8 mouse cellular contexts compared by ENCODE assay signal in genomic region chr3:88951327-88951800, GRCm38 (mm10). TPM values are rescaled to one million over a fixed set of nuclear protein-coding genes. Genes with fewer than 3 reads are reported as not detected.
DNase-seq lines count a peak whose midpoint lies in the region; TF ChIP-seq lines count a peak whose summit lies in the region.

No protein-coding gene starts in this region.

- H3K79me2 ChIP-seq in liver, adult 2 months (ENCODE audit: control insufficient read depth, insufficient read depth, low read length), result peaks cover 7% of the 10 kb centered on the region; the same call in 1 of the 2 replicates
- H3K79me2 ChIP-seq in myocyte (ENCODE audit: control insufficient read depth, insufficient read depth), result peaks cover 90% of the 10 kb centered on the region

- peak overlapping the region; percentile 97 for H3K4me3 ChIP-seq in liver, adult 2 months (ENCODE audit: insufficient read depth, low read depth, low read length)
- peak overlapping the region; percentile 97 for H3K4me3 ChIP-seq in cortical plate, adult 2 months (ENCODE audit: insufficient read depth, low read length)
- H3K4me3 ChIP-seq in myocyte, result peak overlapping the region; percentile 95

- H3K4me1 ChIP-seq in liver, adult 2 months (ENCODE audit: control insufficient read depth, insufficient read depth, low read length), result peaks cover 16% of the 10 kb centered on the region
- H3K4me1 ChIP-seq in cortical plate, adult 2 months (ENCODE audit: control insufficient read depth, insufficient read depth, low read length), result no peaks in the 10 kb centered on the region

- peak overlapping the region; percentile 86 for H3K4me2 ChIP-seq in myocyte (ENCODE audit: low read depth)

- H3K27me3 ChIP-seq in liver, adult 2 months (ENCODE audit: control insufficient read depth, insufficient read depth, low read length), result no peaks in the 10 kb centered on the region
- H3K27me3 ChIP-seq in myocyte (ENCODE audit: control insufficient read depth, insufficient read depth, insufficient read length), result no peaks in the 10 kb centered on the region

- no peak for TF ChIP-seq POLR2A in liver, adult 2 months (IDR thresholded peaks at IDR 0.05; ENCODE audit: extremely low read depth, insufficient read depth, low read length)
- no peak for TF ChIP-seq POLR2A in cortical plate, adult 2 months (IDR thresholded peaks at IDR 0.05; ENCODE audit: extremely low read depth, insufficient read depth, low read length)
- TF ChIP-seq POLR2A in myocyte (IDR thresholded peaks at IDR 0.05; ENCODE audit: insufficient read length, low read depth), result no peak

- WGBS in liver, adult 2 months, result 1% methylated on average over 5 of the region's 5 CpGs

- no peak for TF ChIP-seq CTCF in liver, adult 2 months (IDR thresholded peaks at IDR 0.05; ENCODE audit: low read depth, low read length)
- TF ChIP-seq CTCF in cortical plate, adult 2 months (IDR thresholded peaks at IDR 0.05; ENCODE audit: extremely low read depth, insufficient read depth, low read length), result no peak

- DNase-seq in liver, adult 2 months (ENCODE audit: extremely low read depth, low read depth, low spot score), result no peak
- DNase-seq in liver, result no peak
- peak; percentile 10 for DNase-seq in hindlimb bud, embryonic 11.5 days (ENCODE audit: extremely low spot score, low read depth, low spot score)
- DNase-seq in gastrocnemius, postnatal 10 days, result no peak
- no peak for DNase-seq in cerebellum, adult 9-11 months
- DNase-seq in adrenal gland, postnatal 25 days, result no peak

- peak overlapping the region; percentile 82 for H3ac ChIP-seq in myocyte (ENCODE audit: control insufficient read depth, insufficient read length)

- peak overlapping the region; percentile 98 for H3K27ac ChIP-seq in liver, adult 2 months (replicated peaks; ENCODE audit: insufficient read depth, low read depth, low read length)
- H3K27ac ChIP-seq in cortical plate, adult 2 months (ENCODE audit: insufficient read depth, low read length), result peak overlapping the region; percentile 100; the same call in 1 of the 2 replicates

- H3K9ac ChIP-seq in liver, adult 2 months (ENCODE audit: low read depth, low read length), result peak overlapping the region; percentile 99

- H3K36me3 ChIP-seq in liver, adult 2 months (ENCODE audit: control insufficient read depth, insufficient read depth, low read length), result no peaks in the 10 kb centered on the region
- no peaks in the 10 kb centered on the region for H3K36me3 ChIP-seq in myocyte (ENCODE audit: control insufficient read depth, insufficient read depth)

TF ChIP-seq in myocyte, 11 proteins besides CTCF, POLR2A, EP300 and RAD21:
- no peak for TF ChIP-seq MAX (IDR thresholded peaks at IDR 0.05; ENCODE audit: low read depth)
- TF ChIP-seq CEBPB (IDR thresholded peaks at IDR 0.05; ENCODE audit: insufficient read depth, poor library complexity, severe bottlenecking), result no peak
- no peak for TF ChIP-seq REST (IDR thresholded peaks at IDR 0.05; ENCODE audit: insufficient read depth, insufficient read length)
- no peak for TF ChIP-seq USF1 (IDR thresholded peaks at IDR 0.05; ENCODE audit: low read depth)
- TF ChIP-seq MYOG (IDR thresholded peaks at IDR 0.05; ENCODE audit: control insufficient read depth in 1 of 3, insufficient read depth in 1 of 3, insufficient read length in 2 of 3, low read depth in 2 of 3), result no peak
- no peak for TF ChIP-seq TCF12 (IDR thresholded peaks at IDR 0.05; ENCODE audit: insufficient read depth, poor library complexity, severe bottlenecking)
- no peak for TF ChIP-seq TCF3 (IDR thresholded peaks at IDR 0.05; ENCODE audit: insufficient read length, low read depth)
- TF ChIP-seq E2F4 (IDR thresholded peaks at IDR 0.05; ENCODE audit: insufficient read depth), result no peak
- no peak for TF ChIP-seq MYOD1 (IDR thresholded peaks at IDR 0.05; ENCODE audit: control insufficient read depth in 1 of 3, insufficient read length in 2 of 3, low read depth in 2 of 3)
- TF ChIP-seq SRF (IDR thresholded peaks at IDR 0.05; ENCODE audit: control insufficient read depth, insufficient read length, low read depth), result no peak
- TF ChIP-seq POLR2AphosphoS2 (IDR thresholded peaks at IDR 0.05; ENCODE audit: insufficient read length, low read depth), result no peak

RNA-seq across cellular contexts. Expression of gene Dap3, which starts 0.4 kb away (rescaled TPM):
- total RNA-seq in liver, adult 2 months (2014; rRNA removed), result 50.6 and 66.8 TPM in 2 replicates
- polyA plus RNA-seq in liver, adult 2 months (2012; rRNA removed), result 21.8 and 32.6 TPM in 2 replicates
- 135 and 136 TPM in 2 replicates for polyA plus RNA-seq in cortical plate, adult 2 months (2012; rRNA removed)
- polyA plus RNA-seq in myocyte (2012; fragmentation: generic; extraction: Trizol), result 103 TPM
- 10 to 100 TPM; 62.8 to 67.6 TPM for total RNA-seq in gastrocnemius, postnatal 10 days (2021)
- total RNA-seq in adrenal gland, postnatal 25 days (2021), result 119 and 141 TPM in 2 replicates

RNA-seq across cellular contexts. Expression of gene Ash1l, which starts 0.9 kb away (rescaled TPM):
- 11.8 and 14.4 TPM in 2 replicates for total RNA-seq in liver, adult 2 months (2014; rRNA removed)
- polyA plus RNA-seq in liver, adult 2 months (2012; rRNA removed), result 3.3 and 3.9 TPM in 2 replicates
- 32.6 and 32.8 TPM in 2 replicates for polyA plus RNA-seq in cortical plate, adult 2 months (2012; rRNA removed)
- polyA plus RNA-seq in myocyte (2012; fragmentation: generic; extraction: Trizol), result 4.7 TPM
- total RNA-seq in gastrocnemius, postnatal 10 days (2021), result 10 to 100 TPM; 28.8 to 35.3 TPM
- total RNA-seq in adrenal gland, postnatal 25 days (2021), result 59.8 and 60.5 TPM in 2 replicates

RNA-seq across cellular contexts. Expression of gene Msto1, which starts 37.6 kb away (rescaled TPM):
- 5.6 and 7.4 TPM in 2 replicates for total RNA-seq in liver, adult 2 months (2014; rRNA removed)
- 12.1 and 15.4 TPM in 2 replicates for polyA plus RNA-seq in liver, adult 2 months (2012; rRNA removed)
- 30.9 and 35.4 TPM in 2 replicates for polyA plus RNA-seq in cortical plate, adult 2 months (2012; rRNA removed)
- 41.5 TPM for polyA plus RNA-seq in myocyte (2012; fragmentation: generic; extraction: Trizol)
- 10 to 100 TPM; 13.8 to 18.7 TPM for total RNA-seq in gastrocnemius, postnatal 10 days (2021)
- total RNA-seq in adrenal gland, postnatal 25 days (2021), result 22.9 and 24.5 TPM in 2 replicates
